Mouse (Mus musculus): ENCODE results near the gene Erv3. TPM values are rescaled to one million over a fixed set of nuclear protein-coding genes. Genes with fewer than 3 reads are reported as not detected.

The Erv3 gene
- total RNA-seq, 2 experiments from 2014 or later = not detected

Other genes with a start within 250 kb of the Erv3 start
- gene Prnp, start 50.2 kb upstream of the Erv3 start, total RNA-seq (2021) = 100 to 1,000 TPM; 227 to 254 TPM
- gene Prn, start 50.2 kb upstream of the Erv3 start, total RNA-seq (2021) = 1 to 10 TPM in 1 of 2 experiments, not detected in 1; 1.1 TPM
- gene Prnd, start 91.1 kb upstream of the Erv3 start, total RNA-seq (2021) = 10 to 100 TPM in 1 of 2 experiments, 1 to 10 TPM in 1; 8.1 to 10.0 TPM
- 10 to 100 TPM; 48.7 to 52.5 TPM for gene Rassf2, start 170.5 kb upstream of the Erv3 start, total RNA-seq (2021)

Data from left cerebral cortex, postnatal 4 days (tissue).